Mouse (Mus musculus) gonadal fat pad, adult 2 months (tissue): Measurements from ENCODE around the gene Mpv17l2. TPM values are rescaled to one million over a fixed set of nuclear protein-coding genes. Genes with fewer than 3 reads are reported as not detected.

Source experiments
- DNase-seq: peaks from one replicate; pipeline ENCODE4 v3.0.0-alpha.2; 2012; ENCODE audit warnings: low read depth
- polyA plus RNA-seq: library from polyadenylated mRNA; depleted of rRNA; stranded (reverse); fragments of >200 nt; gene quantifications from 2 replicates; pipeline ENCODE4 v1.2.3, GENCODE M21; 2012

The Mpv17l2 gene
- polyA plus RNA-seq, 1 experiment: 143 TPM

DNA sequence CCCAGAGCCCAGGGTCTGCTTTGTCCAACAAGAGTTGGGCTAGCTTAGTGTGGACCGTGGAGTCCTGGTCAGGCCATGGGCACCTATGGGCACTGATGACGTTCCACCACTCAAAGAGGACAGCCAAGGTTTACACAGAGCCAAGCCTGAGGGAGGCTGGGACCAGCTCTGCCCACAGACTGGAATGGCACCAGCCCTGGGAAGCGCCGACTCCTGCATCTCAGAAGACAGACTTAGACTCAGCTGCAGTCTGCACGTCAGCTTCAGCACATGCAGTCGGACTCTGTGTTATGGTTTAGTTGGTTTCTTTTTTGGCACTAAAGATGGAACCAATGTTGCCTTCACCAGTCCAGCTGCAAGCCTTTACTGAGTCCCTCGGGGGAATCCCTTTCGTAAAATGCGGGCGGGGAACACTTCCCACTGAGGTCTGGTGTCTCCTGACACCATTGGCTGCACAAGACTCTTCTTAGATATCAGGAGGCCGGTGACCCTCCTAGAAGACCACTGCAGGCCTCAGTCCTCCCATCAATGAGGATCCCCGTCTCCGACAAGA is 10.5 kb downstream of the Mpv17l2 start:
- no peak for DNase-seq

DNA sequence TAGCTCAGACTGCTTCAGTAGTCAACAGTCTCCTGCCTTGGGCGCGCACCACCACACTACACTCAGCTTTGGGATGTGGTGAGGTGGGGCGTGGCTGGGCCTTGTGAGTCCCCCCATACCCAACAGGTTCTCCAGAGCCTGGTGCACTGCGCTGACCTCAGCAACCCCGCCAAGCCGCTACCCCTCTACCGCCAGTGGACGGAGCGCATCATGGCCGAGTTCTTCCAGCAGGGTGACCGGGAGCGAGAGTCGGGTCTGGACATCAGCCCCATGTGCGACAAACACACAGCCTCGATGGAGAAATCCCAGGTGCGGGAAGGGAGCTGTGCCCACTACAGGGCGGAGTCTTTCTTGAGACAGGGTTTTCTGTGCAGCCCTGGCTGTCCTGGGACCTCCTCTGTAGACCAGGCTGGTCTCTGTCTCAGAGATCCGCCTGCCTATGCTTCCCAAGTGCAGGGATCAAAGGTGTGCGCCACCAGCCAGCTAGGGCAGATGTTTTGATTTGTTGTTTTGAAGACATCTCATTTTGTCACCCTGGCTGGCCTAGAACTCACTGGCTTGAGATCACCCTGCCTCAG is 11.6 kb downstream of the Mpv17l2 start:
- DNase-seq: no peak

DNA sequence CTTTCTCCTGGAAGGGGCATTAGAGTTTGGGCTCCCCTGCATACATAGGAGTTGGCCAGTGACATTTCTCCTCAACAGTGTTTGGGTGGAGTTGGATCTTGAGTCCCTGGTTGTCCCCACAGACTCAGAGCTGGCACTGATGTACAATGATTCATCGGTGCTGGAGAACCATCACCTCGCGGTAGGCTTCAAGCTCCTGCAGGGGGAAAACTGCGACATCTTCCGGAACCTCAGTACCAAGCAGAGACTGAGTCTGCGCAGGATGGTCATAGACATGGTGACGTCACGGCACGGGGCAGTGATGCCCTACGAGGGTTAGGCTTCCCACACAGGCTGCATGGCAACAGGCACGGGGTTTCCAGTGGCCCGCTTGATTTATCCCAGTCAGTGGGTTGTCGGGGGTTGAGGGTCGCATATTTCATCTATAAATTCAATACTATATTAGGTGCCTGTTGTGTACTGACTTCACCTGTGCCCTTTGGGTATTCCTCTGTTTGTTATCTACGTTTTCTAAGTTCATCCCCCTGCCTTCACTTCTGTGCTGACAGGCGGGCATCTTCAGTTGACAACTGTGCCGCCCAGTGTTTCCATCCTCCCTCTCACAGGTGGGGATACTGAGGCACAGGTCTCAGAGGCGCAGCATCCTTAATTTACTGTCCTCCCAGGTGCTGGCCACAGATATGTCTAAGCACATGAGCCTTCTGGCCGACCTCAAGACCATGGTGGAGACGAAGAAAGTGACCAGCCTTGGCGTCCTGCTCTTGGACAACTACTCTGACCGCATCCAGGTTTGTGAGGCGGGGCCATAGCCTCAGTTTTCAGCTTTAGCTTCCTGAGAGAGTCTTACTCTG is 12.3 kb downstream of the Mpv17l2 start:
- no peak for DNase-seq

DNA sequence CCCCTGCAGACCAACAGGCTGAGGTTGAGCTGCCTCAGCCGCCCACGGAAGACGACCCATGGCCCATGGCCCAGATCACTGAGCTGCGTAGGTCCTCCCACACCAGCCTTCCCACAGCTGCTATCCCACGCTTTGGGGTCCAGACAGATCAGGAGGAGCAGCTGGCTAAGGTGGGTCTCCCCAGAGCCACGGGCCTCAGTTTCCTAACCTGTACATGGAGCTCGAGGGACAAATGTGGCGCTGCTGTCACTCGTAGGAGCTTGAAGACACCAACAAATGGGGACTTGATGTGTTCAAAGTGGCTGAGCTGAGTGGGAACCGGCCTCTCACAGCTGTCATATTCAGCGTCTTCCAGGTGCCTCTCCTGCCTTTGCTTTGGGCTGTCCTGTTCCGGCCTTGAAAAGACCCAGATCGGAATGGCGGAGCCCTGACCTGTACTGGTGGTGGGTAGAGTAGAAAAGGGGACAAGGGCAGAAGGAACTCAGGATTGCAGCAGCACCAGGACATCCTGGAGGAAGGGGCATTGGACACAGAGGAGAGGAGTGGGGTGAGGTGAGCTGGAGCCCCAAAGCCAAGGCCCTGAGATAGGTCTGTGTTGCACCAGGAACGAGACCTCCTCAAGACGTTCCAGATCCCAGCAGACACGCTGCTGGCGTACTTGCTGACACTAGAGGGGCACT is 13.4 kb downstream of the Mpv17l2 start:
- DNase-seq: no peak

DNA sequence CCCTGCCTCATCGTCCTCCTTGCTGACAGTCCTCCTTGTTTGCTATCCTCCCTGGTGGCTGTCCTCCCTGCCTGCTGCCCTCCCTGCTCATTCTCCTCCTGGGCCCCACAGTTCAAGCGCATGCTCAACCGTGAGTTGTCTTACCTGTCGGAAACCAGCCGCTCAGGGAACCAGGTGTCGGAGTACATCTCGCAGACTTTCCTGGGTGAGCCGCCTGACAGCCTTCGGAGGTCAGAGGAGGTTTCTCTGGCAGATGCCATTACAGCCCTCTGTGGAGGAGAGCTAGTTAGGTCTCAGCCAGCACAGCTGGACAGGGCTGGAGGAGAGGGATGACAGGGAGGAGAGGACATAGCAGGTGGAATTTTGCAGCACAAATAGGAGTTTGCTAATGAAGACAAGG is 14.1 kb downstream of the Mpv17l2 start:
- DNase-seq: no peak

DNA sequence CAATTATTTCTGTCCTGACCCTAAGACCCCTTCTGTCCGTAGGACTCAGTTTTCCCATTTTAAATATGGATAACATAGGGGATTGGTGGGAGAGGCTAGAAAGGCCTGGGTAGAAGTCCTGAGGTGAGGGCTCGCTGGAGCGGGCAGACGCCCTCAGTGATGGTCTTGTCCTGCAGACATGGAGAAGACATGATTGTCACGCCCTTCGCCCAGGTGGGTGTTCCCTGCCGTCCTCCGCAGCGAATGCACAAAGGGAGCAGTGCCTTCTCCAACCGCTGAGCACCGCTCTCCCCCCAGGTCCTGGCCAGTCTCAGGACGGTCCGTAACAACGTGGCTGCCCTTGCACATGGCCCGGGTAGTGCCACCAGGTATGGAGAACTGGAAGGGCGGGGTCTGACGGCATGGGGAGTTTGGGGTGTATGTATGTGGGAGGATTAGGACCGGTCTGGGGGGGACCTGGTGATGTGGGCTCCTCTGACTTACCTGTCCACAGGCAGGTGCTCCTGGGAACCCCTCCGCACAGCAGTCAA is 15.0 kb downstream of the Mpv17l2 start:
- no peak for DNase-seq

DNA sequence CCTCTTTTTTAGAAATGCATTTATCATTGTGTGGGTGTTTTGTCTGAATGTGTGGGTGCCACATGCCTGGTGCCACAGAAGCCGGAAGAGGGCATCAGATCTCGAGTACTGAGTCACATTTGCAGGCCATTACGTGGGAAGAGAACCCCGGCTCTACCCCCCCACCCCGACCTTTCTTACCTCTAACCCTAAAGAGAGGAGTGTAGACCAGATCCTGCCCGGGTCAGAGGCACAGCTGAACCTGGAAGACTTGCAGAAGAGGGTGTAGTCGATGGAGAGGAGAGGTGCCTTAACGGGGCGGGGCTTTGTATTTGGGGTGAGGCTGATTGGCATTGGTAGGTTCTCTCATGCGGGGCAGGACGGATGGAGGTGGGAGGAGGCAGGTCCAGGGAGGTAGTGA is 15.9 kb downstream of the Mpv17l2 start:
- DNase-seq: no peak

DNA sequence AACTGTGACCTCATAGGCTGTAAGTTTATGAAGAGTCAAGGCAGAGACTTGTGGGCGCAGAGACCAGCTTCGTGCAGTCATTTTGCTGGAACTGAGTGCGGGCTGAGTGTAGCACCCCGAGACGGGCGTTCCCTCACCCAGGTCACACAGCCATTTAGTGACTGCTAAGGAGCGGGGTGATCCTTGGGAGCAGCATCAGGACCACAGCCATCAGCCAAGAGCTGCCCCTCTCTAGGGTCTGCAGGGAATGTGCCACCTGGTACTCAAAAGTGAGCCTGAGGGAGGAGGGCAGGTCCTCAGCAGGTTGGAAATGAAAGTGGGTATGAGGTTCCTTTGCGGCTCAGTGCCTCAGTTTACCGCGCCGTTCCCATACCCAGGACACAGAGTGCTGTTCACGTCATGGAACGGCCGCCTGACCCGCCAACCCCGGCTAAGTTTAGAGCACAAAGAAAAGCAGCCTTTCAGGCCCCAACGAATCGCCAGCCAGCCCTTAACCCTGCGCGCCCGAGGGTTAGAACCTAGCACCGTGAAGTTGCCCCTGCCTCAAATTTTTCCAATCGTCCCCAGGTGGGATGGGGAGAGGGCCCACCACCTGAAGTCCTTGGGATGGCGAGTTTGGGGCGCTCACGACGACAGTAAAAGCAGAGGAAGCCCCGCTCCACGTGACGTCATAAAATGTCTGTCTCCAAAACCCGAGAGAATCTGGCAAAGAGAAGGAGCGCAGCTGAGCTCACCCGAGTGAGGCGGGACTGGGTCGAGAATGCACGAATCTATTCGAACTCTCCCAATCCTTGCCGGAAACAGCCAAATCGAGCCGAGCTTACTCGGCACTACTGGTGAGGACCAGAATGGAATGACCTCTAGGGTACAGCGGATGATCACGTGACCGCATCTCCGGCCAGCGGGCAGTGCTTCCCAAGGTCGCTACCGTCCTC is 16.8 kb downstream of the Mpv17l2 start:
- no peak for DNase-seq

DNA sequence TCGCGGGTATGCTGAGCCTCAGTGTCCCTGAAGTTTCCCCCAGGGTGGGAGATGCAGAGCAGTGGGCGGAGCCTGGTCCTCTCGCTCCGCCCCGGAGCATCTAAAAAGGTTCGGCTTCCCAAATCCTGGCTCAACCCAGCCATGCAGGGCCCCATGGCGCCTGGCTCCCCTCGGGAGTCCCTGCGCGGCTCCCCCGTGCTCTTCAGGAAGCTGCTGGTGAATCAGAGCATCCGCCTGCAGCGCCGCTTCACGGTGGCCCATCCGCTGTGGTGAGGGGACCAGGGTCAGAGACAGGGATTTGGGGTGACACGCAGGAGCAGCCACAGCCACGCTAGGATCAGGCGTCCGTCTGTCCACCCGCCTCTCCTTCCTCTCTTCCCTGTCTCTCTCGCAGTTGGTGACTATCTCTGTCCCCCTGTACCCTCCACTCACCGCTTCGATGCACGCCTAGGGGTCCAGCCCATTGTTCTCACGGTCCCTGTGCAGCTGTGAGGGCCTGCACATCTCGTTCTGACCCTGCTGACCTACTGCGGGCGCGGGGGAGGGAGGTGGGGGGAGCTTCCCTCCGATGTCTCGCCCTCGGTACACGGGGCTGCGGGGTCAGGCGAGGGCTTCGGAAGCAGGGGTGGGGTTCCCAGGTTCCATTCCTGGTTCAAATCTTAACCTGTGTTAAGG is 17.6 kb downstream of the Mpv17l2 start:
- DNase-seq: no peak

DNA sequence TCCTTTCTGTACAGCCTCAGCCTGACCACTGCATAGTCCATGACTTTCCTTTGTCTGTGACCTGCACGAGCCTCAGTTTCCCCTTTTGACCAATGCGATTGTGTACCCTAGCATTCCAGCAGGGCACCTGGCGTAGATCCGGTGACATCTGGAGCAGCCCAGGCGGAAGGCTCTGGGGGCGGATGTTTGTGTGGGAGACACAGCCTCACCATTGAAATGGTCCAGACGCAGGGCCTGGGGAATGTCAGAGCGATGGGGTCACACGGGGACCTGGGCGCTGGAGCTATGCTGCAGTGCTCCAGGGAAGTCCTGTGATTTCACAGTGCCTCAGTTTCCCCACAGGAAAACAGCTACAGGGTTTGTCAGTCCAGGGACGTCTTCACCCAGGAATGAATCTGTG is 18.6 kb downstream of the Mpv17l2 start:
- DNase-seq: no peak

DNA sequence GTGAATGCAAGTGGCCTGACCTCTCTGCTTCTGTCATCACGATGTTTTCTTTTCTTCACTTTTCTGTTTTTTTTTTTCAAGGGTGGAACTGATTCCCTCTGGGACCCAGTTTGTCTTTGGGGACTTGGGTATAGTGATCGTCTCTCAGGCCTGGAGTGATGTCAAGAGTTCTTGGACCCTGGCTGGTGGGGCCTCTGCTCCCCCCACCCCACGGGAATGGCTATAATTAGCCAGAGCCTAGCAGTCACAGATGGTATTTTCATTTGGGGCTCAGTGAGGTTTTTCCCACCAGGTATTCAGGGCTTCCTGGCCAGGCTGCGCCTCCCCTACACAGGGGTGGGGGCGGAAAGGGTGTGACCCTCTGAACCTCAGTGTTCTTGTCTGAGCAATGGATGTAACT is 19.1 kb downstream of the Mpv17l2 start:
- no peak for DNase-seq

DNA sequence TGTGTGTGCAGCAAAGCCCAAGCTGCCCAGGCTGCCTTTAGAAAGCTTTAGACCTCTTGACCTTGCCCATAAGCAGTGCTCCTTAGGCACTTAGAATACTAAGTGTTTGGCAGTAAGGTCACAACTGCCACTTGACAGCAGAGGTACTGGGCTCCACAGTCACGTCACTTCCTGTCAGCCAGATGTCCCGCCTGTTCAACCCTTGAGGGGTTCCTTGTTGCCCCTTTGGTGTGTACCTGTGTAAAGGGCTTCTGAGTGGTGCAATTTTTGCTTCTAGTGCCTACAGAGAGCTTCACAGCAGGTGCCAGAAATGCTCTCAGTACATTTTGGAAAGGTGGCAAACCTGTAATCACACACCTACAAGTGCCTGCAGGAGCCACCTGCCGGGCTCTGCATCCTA is 22.5 kb downstream of the Mpv17l2 start:
- no peak for DNase-seq

DNA sequence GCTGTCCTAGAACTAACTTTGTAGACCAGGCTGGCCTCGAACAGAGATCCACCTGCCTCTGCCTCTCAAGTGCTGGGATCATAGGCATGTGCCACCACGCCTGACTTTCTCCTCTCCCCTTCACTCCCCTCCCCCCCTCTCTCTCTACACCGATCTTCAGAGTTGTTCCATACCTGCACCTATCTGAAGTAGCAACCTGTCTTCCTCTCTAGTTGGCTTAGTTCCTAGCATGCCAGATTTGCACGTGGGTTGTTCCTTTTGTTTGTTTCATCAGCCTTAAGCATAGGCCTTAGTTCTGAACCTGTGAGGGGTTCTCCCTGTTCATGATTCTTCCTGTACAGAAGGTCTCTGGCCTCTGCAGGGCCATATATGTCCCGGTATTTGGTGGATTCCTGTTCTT is 23.0 kb downstream of the Mpv17l2 start:
- DNase-seq: no peak

DNA sequence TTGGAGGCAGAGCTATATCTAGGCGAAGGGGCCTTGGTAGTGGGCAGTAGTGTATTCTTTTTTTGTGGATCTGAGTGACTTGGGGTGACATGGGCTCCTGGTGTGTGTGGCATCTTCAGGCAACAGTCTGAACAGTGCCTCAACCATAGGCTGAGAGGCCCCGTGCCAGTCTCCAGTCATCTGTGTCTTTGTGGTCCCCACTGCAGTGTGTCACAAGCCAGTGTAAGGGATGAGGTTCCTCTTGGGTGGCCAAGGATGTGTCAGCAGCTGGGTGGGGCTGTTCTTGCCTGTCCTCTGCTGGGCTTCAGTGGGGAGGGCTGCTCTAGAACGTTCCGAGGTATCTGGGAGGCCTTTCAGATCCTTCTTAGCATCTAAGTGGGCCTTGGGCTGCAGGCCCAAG is 29.8 kb downstream of the Mpv17l2 start:
- DNase-seq: no peak

DNA sequence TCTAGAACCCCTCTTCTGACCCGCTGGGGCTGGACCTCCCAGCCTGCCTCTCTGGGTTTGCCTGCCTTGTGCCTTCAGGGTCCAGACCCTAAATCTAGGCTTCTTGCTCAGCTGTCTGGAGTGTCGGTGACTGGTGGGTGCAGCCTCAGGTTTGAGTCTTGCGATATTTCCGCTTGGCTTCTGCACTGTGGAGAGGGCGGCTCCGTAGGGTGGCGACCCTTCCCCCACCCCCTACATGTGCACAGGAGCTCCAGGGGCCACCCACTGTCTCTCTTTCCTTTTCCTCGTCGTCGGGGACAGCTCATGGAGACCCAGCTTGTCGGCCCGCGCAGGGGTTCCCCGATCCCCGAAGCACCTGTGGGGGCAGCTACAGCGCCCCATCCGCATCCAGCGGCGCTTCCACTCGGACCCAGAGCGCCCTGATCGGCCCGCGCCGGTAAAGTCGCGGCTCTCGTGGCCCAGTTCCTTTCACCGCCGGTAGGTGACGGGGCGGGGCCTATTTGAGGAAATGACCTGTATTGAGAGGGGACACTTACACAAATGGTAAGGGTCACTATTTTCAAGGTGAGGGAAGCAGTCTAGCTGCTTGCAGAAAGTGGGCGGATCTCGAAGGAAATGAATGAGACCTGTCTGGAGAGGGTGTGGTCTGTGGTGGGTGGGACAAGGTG is 30.8 kb downstream of the Mpv17l2 start:
- no peak for DNase-seq

DNA sequence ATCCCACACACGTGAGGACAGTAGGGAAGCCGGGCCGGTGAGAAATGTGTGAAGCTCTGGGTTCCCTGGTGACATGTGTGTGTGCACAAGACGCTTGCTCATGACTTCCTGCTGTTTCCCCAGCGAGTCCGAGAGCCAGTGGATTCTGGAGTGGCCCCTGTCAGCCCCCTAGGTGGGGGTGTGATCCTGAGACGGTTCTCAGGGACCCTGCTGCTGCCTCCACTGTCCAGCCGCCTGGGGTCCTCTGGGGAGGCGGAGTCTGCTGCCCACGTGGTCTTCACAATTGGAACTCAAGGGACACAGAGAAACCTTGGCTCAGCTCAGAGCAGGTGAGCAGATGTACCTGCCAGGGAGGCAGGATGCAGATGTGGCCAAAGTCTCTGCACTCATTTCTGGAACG is 34.0 kb downstream of the Mpv17l2 start:
- DNase-seq: no peak

DNA sequence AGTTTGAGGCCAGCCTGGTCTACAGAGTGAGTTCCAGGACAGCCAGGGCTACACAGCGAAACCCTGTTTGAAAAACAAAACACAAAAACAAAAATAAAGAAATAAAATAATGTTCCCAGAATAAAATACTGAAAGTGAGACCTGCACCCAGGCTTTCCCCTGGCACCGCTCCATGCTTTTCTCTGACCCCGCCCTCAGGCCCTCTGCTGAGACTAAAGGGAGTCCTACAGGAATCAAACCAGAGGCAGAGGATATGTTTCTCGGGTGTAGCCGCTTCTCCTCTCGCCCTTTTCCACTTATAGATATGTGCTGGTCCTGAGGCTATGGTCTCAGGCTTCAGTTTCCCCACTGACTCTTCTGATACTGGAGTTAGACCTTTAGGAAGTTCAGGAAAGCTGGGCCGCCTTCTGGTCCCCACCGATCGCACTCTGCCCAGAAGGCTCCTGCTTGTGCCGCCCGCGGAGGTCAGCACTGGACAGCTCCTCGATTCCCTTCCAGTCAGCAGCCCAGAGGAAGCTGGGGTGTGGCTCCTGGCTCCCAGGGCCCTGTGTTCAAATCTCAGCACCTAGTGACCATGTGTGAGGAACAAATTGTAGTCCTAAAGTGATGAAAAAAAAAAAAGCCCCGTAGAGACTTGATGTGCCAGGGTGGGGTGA is 34.8 kb downstream of the Mpv17l2 start:
- DNase-seq: no peak

DNA sequence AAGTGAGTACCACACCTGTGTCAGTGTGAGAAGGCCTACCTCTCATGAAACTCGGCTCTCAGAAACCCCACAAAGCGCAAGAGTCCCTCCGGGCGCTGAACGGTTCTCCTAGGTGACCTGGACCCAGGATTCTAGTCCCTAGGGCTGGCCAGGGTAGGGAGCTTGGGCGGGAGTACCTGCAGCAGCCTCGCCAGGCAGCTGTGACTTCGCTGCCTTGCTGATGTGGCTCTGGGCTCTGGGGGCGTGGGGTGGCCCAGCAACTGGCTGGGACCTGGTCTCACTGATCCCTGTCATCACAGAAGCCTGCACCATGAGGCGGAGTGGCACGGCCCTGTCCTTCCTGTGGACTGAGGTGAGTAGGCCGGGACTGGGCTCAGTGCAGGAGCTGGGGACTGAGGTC is 36.5 kb downstream of the Mpv17l2 start:
- DNase-seq: no peak

DNA sequence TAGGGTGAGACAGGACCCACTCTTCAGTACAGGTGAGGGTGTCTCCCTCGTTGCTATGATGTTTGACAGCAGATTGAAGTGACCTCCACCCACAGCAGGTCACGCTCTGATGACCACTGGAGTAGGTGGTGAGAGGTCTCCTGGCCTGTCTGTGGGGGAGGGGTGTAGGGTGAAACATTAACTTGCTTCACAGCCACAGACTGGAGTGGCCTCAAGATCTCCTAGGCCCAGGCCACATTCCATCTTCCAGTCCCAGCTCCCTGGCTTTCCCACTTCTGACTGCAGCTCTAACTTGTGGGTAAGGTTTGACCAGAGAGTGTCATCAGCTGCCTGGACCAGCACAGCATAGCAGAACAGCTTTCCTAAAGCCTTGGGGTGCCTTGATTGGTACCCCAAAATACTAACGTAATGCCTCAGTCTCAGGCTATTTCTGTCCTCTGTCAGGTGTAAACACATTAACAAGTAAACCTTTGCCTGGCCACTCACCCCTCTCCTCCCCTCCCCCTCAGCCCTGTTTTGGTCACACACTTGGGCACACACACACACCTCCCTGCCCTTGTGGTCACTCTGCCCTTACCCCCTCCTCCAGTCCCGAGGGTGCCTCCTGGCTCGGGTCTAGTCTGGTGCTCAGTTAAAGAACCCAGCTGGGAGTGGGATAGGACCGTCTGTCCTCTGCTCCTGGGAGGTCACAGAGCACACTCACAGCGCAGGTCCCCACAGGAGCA is 37.1 kb downstream of the Mpv17l2 start, which contains the start of gene Pde4c:
Gene Pde4c, plus strand, starts transcription at position 235 of the 725 bp plus-strand sequence.
- no peak for DNase-seq
